Mouse (Mus musculus) C2C12 (cell line): ENCODE measurements around the gene Sypl2. TPM values are rescaled to one million over a fixed set of nuclear protein-coding genes. Genes with fewer than 3 reads are reported as not detected.

Experiments
- H3K27me3 ChIP-seq: one replicate; pipeline ENCODE4 v1.6.1; 2011; ENCODE audit not compliant: control insufficient read depth, insufficient read depth, insufficient read length
- H3K36me3 ChIP-seq: one replicate; pipeline ENCODE4 v1.6.1; 2011; ENCODE audit not compliant: control insufficient read depth, insufficient read depth
- H3K4me3 ChIP-seq: one replicate; pipeline ENCODE4 v1.5.1; 2011; ENCODE audit warnings: mild to moderate bottlenecking, control low read depth; ENCODE audit not compliant: poor library complexity, insufficient read depth, severe bottlenecking
- H3K79me2 ChIP-seq: one replicate; pipeline ENCODE4 v1.6.1; 2011; ENCODE audit not compliant: control insufficient read depth, insufficient read depth
- H3K79me3 ChIP-seq: one replicate; pipeline ENCODE4 v1.6.1; 2011; ENCODE audit warnings: low read depth, control low read depth
- H3ac ChIP-seq: one replicate; pipeline ENCODE3; 2011; ENCODE audit warnings: low read depth; ENCODE audit not compliant: control insufficient read depth, insufficient read length
- CEBPB ChIP-seq: IDR thresholded peaks from one replicate; pipeline ENCODE4 v1.6.1; 2011; ENCODE audit warnings: low read depth, mild to moderate bottlenecking, control low read depth, moderate library complexity
- CTCF ChIP-seq: IDR thresholded peaks from one replicate; pipeline ENCODE4 v1.5.1; 2011; ENCODE audit not compliant: control insufficient read depth, insufficient read depth, insufficient read length
- FOSL1 ChIP-seq: IDR thresholded peaks from one replicate; pipeline ENCODE4 v1.8.0; 2011; ENCODE audit warnings: mild to moderate bottlenecking, low read length; ENCODE audit not compliant: poor library complexity, insufficient read depth, severe bottlenecking
- MAX ChIP-seq: IDR thresholded peaks from one replicate; pipeline ENCODE4 v1.6.1; 2011; ENCODE audit warnings: mild to moderate bottlenecking, control low read depth
- MYOD1 ChIP-seq: IDR thresholded peaks from one replicate; pipeline ENCODE4 v1.6.1; 2011; ENCODE audit warnings: low read depth; ENCODE audit not compliant: control insufficient read depth, insufficient read length
- MYOG ChIP-seq: IDR thresholded peaks from one replicate; pipeline ENCODE4 v1.6.1; 2011; ENCODE audit not compliant: control insufficient read depth, insufficient read length; ENCODE audit errors: extremely low read depth
- USF1 ChIP-seq: IDR thresholded peaks from one replicate; pipeline ENCODE4 v1.6.1; 2011; ENCODE audit warnings: low read depth, mild to moderate bottlenecking, control low read depth, moderate library complexity
- polyA plus RNA-seq: library from polyadenylated mRNA; unstranded; fragments of >200 nt; fragmentation: generic; extraction: Trizol; gene quantifications from one replicate; pipeline ENCODE4 v1.2.1, GENCODE M21; 2012; ENCODE audit warnings: missing spikeins

Gene Sypl2
- polyA plus RNA-seq, 1 experiment: not detected

DNA sequence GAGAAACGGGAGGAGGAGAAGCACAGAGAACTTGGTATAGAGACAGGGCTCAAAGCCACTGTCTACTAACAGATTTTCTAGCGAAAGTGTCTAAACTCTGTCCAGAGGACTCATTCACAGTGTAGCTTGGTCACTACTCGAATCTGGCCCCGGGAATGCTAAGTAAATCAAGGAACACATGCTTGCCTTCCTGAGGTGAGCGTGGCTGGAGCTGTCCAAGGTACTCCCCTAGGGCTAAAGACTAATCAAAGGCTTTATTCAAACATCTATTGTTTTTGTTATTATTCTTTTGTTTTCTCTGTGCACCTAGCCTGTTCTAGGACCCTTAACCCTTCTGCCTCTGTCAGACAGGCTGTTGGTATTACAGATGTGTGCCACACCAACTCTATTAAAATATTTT lies 11.7 kb downstream of the Sypl2 start:
- Histone ChIP-seq H3ac (no peak overlapping the region), H3K79me3 (peaks cover 1% of the 10 kb centered on the region), H3K79me2 (peaks cover 3% of the 10 kb centered on the region), H3K27me3 (peaks cover 43% of the 10 kb centered on the region), H3K36me3 (no peaks in the 10 kb centered on the region), H3K4me3 (no peak overlapping the region)
- TF ChIP-seq CTCF: no peak
- no peak for TF ChIP-seq FOSL1
- no peak for TF ChIP-seq MYOG
- TF ChIP-seq MAX: peak; percentile 70

DNA sequence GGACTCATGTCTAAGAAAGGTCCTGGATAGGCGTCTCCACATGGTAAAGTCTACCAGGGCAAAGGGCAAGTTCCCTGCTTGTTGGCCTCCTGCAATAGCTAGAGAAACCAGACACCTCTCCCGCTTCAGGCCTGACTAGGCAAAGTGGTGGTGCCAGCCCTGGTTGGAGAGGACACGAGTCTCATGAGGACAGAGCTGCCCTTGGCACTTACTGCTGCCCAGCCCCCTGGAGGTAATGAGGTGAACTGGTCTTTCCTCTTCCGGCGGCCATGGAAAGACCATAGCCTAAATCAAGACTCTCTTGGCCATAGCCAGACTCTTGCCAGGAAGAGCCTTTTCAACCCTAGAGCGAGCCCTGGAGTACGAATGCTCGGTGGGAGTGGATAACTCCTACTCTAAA lies 14.0 kb downstream of the Sypl2 start:
- Histone ChIP-seq H3K4me3 (no peak overlapping the region), H3K79me2 (peaks cover 23% of the 10 kb centered on the region), H3K79me3 (peaks cover 6% of the 10 kb centered on the region), H3ac (no peak overlapping the region), H3K27me3 (peaks cover 21% of the 10 kb centered on the region), H3K36me3 (no peaks in the 10 kb centered on the region)
- TF ChIP-seq USF1: no peak

DNA sequence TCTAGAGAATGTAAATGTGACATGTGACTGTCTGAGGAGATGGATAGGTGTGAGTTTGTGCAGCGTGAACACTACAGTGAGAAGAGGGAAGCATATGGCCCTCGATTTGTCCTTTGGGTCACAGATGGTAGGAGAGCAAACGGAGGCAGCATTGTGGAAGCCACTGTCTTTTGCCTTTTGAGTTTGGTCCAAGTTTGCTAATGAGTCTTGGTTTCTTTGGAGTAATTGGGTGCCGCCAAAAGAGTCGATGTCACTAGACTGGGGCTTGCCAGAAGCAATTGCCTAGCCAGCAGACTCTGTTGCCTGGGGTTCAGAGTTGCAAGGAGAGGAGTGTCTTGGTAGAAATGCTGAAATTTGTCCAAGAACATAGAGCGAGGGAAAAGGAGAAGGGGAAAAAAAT lies 14.6 kb downstream of the Sypl2 start:
- Histone ChIP-seq H3K36me3 (peaks cover 2% of the 10 kb centered on the region), H3K4me3 (no peak overlapping the region), H3ac (no peak overlapping the region)

DNA sequence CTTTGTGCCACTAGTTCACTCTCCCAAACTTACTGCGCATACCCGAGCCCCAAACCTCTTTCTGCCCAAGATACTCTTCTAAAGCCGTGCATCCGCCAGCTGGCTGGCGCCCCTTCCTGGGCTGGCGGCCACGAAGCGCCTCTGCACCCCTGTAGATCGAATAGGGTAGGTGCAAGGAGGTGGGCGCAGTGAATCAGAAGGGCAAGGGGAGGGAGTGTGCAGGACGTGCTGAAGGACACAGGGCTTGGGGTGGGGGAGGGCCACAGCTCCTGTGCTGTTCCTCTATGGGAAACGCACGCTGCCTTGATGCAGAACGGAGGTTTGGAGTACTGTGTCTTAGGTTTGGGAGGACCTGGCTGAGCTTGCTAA lies 15.7 kb downstream of the Sypl2 start, which contains the start of gene Atxn7l2:
TSS of gene Atxn7l2 (minus strand) at position 164 of the 369 bp plus-strand sequence.
- TF ChIP-seq CEBPB: no peak
- no peak for TF ChIP-seq USF1
- TF ChIP-seq CTCF: no peak
- TF ChIP-seq MAX: no peak
- TF ChIP-seq FOSL1: no peak
- TF ChIP-seq MYOD1: no peak
- TF ChIP-seq MYOG: no peak
- peaks cover 23% of the 10 kb centered on the region for H3K79me2 ChIP-seq
- peaks cover 5% of the 10 kb centered on the region for H3K36me3 ChIP-seq
- H3K4me3 ChIP-seq: peak within 1 kb of the TSS; percentile 59
- peak within 1 kb of the TSS; percentile 80 for H3ac ChIP-seq
- H3K79me3 ChIP-seq: peaks cover 6% of the 10 kb centered on the region
- H3K27me3 ChIP-seq: peaks cover 9% of the 10 kb centered on the region

More for the DNA sequence above, 14.6 kb downstream of the Sypl2 start:
- TF ChIP-seq CEBPB (no peak), MYOD1 (no peak), MAX (no peak), USF1 (no peak), CTCF (no peak), FOSL1 (no peak), MYOG (no peak)
- Histone ChIP-seq H3K79me2 (peaks cover 23% of the 10 kb centered on the region), H3K79me3 (peaks cover 6% of the 10 kb centered on the region), H3K27me3 (peaks cover 18% of the 10 kb centered on the region)

DNA sequence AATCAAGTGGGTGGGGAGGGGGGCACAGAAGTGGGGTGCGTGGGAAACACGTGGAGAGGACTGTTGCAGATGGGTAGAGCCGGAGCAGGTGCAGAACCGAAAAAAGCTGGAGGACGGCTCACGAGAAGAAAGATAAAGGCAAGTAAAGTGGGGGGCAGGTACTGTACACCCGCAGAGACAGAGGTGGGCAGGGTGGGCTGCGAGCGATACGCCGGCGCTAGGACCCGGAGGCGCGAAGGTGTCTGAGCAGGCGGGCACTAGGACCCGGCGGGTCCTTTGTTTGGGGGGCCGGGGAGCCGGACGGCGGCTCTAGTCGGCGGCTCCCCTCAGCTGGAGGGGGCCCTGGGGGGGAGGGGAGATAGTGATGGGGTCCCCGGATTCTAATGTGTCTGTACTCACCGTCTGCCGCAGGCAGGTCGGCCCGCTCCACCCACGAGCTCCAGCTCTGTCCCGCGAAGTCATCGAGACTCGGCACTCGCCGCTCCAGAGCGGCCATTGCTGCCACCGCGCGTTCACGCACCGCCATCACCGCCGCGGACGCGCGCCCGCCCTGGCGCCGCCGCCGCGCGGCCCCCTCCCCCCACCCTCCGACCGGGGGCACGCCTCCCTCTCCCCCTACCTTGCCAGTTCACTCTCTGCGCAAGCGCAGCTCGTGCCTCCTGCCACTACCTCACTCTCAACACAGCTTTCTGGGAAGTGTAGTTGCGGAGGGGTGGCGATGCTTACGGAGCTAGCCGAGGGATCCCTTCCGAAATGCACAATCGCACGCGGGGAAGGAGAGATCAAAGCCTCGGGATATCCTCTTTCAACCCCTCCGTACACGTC lies 16.3 kb downstream of the Sypl2 start:
- Histone ChIP-seq H3K27me3 (peaks cover 9% of the 10 kb centered on the region), H3K79me3 (peaks cover 6% of the 10 kb centered on the region), H3K79me2 (peaks cover 23% of the 10 kb centered on the region), H3K36me3 (peaks cover 5% of the 10 kb centered on the region), H3K4me3 (peak overlapping the region; percentile 59), H3ac (peak overlapping the region; percentile 80)
- no peak for TF ChIP-seq USF1
- TF ChIP-seq CTCF: no peak
- TF ChIP-seq MYOD1: no peak
- no peak for TF ChIP-seq MAX
- no peak for TF ChIP-seq MYOG

DNA sequence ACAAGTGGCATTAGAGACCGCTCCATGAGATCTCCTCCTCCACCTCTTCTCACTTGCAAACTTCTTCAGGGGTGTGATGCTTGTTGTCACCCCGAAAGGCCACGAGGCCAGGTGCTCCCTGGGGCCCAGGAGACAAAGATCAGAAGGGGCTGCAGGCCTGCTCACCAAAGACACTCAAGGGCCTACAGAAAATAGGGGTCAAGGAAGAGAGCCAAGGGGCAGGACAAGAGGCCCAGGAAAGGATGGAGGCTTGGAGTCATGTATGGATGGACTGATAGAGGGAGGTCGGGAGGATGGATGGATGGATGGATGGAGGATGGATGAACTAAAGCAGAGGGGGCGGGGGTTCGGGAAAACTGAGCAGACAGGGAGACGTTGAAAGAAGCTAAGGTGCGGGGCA lies 16.9 kb downstream of the Sypl2 start:
- TF ChIP-seq CEBPB: no peak
- TF ChIP-seq MYOD1: no peak
- no peak for TF ChIP-seq FOSL1
- TF ChIP-seq MYOG: no peak
- peaks cover 9% of the 10 kb centered on the region for H3K27me3 ChIP-seq
- peak overlapping the region; percentile 80 for H3ac ChIP-seq
- H3K79me2 ChIP-seq: peaks cover 23% of the 10 kb centered on the region
- peaks cover 6% of the 10 kb centered on the region for H3K79me3 ChIP-seq
- H3K4me3 ChIP-seq: peak overlapping the region; percentile 59
- peaks cover 11% of the 10 kb centered on the region for H3K36me3 ChIP-seq
